Mouse (Mus musculus) liver, embryonic 14 days (tissue): ENCODE results near the gene Hhipl1. TPM values are rescaled to one million over a fixed set of nuclear protein-coding genes. Genes with fewer than 3 reads are reported as not detected.

Experiments
- polyA plus RNA-seq: library from polyadenylated mRNA; depleted of rRNA; stranded (reverse); fragments of >200 nt; gene quantifications from 2 replicates; pipeline ENCODE4 v1.2.3, GENCODE M21; 2012; rRNA removed

The Hhipl1 gene
- 0.02 and 0.03 TPM in 2 replicates for polyA plus RNA-seq

GRCm38 (mm10) chr12:108305812-108306794 lies at the start of gene Hhipl1:
TSS of gene Hhipl1 (plus strand) at chr12:108306270.

DNA sequence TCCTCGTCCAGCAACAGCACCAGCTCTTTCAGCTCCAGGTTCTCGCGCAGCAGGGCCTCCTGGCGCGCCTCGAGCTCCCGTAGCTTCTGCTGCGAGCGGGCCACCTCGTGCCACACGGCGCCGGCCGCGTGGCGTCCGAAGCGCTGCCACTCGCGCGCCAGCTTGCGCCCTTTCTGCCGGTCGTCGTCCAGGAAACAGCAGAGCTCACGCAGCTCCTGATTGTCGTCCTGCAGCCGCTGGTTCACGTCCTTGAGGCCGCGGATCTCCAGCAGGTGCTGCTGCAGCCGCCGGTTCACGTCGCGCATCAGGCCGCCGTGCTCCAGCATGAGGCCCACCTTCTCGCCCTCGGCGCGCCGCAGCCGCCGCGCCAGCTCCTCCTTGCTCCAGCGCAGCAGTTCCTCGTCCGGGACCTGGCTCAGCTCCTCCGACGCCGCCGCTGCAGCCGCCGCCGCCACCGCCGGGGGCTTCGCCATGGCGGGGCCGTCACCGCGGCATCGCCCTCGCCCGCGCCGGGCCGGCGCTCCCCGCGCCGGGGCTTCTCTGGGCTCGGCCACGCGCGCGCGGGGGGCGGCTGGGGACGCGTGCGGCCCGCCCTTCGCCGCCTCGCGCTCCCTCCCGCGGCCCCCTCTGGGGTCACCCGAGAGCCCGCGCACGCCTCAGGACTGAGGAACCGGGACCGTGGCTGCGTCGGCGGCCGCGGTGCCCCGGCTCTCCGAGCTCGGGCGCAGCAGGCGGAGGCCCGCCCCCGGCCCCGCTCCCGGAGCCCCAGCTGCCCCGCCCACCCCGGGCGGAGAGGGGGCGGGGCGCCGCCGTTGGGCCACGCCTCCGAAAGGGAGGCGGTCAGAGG lies 31.2 kb upstream of the Hhipl1 start, which contains the start of gene Ccdc85c:
Ccdc85c (minus strand) TSS at position 765 of the 847 bp plus-strand sequence.

GRCm38 (mm10) chr12:108333895-108334445 lies 27.9 kb downstream of the Hhipl1 start, which contains the start of gene Cyp46a1:
TSS of gene Cyp46a1 (plus strand) at chr12:108334381.

GRCm38 (mm10) chr12:108370596-108371428 lies 64.7 kb downstream of the Hhipl1 start, which contains the start of gene Eml1:
TSS of gene Eml1 (plus strand) at chr12:108370957.

Other genes starting within 250 kb of the Hhipl1 start
- gene Setd3, start 127.0 kb upstream of the Hhipl1 start, polyA plus RNA-seq: 28.2 and 32.5 TPM in 2 replicates
- 9.2 and 12.2 TPM in 2 replicates for gene Ccnk, start 126.7 kb upstream of the Hhipl1 start, polyA plus RNA-seq
- gene Ccdc85c, start 30.8 kb upstream of the Hhipl1 start, polyA plus RNA-seq: 1.7 and 1.8 TPM in 2 replicates
- gene Cyp46a1, start 28.1 kb downstream of the Hhipl1 start, polyA plus RNA-seq: 0.47 and 0.60 TPM in 2 replicates
- 1.9 and 2.4 TPM in 2 replicates for gene Eml1, start 64.7 kb downstream of the Hhipl1 start, polyA plus RNA-seq
- gene Evl, start 248.4 kb downstream of the Hhipl1 start, polyA plus RNA-seq: 15.3 and 16.8 TPM in 2 replicates